Mouse (Mus musculus): ENCODE data around the gene Stk11ip.

Stk11ip gene

DNA sequence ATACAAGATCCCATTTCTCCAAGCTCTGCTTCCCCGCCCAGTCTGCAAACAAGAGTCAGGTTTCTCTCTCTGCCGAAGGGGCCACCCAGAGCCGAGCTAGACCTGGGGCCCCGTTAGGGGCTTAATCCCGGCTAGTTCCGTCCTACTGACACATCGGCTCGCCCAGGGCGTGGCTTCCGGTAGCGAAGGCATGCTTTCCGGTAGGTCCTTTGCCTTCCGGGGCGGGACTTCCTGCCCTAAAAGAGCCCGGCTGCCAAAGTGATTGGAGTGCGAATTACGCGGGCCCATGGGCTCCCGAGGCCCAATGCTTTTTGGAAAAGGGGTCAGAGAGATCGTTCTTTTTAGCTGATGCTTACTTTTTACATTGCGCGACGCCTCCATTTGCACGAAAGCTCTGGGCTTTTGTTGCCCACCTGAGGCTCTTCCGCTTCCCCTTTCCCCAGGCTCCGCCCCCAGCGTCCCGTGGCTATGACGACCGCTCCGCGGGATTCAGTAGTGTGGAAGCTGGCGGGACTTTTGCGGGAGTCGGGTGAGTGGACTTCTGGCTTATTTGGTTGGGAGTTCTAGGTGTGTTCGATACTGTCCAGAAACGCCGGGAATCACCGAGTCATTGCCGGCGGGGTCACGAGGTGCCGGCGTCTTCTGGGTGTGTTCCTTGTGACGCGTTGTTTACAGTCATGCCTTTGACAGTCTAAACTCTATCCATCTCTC, at the start of gene Stk11ip:
Stk11ip (plus strand) TSS at position 209 of the 711 bp plus-strand sequence.
- peak; percentile 92 for DNase-seq

- no peak for DNase-seq
Observed at GRCm38 (mm10) chr1:75476441-75476840, 44.9 kb upstream of the Stk11ip start.

- DNase-seq = peak; percentile 87
Observed at GRCm38 (mm10) chr1:75477264-75477965, 43.9 kb upstream of the Stk11ip start.

GRCm38 (mm10) chr1:75477966-75478290, 43.4 kb upstream of the Stk11ip start:
- DNase-seq = no peak

GRCm38 (mm10) chr1:75478497-75478896, 42.8 kb upstream of the Stk11ip start:
- DNase-seq = peak; percentile 56

DNA sequence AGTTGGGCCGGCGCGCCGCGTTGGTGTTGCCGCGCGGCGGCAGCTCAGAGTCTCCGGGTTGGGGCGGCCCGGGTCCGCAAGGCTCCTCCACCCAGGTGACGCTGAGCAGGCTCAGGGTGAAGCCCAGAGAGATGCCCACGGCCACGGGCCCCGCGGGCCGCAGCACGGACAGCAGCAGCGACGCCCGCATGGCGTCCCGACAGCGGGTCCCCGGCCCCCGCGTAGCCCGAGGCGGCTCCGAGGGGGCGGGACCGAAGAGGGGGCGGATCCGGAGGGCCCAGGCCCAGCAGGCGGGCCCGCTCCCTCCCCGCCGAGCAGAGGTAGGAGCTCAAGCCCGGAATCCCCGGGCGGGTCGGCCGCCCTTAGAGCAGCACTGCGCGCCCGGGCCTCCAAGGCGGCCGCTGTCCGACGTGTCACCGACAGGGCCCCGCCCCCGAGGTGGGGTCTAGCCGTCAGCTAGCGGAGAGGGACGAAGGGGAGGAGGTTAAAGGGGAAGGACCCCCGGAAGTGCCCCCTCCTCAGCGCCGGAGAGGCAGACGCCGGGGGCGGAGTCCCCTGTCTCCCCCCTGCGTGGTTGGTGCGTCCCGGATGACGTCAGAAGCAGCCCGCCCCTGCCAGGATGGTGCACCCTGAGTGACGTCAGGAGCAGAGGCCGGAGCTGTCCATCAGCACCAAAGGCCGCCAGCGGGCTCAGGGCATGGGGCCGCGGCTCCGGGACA, 42.3 kb upstream of the Stk11ip start, which contains the start of the genes Chpf and Tmem198:
Chpf (minus strand) TSS at position 392 of the 719 bp plus-strand sequence.
Tmem198 (plus strand) TSS at position 617 of the 719 bp plus-strand sequence.
- DNase-seq = peak; percentile 98

- DNase-seq = no peak
Observed at GRCm38 (mm10) chr1:75479635-75479989, 41.7 kb upstream of the Stk11ip start.

DNA sequence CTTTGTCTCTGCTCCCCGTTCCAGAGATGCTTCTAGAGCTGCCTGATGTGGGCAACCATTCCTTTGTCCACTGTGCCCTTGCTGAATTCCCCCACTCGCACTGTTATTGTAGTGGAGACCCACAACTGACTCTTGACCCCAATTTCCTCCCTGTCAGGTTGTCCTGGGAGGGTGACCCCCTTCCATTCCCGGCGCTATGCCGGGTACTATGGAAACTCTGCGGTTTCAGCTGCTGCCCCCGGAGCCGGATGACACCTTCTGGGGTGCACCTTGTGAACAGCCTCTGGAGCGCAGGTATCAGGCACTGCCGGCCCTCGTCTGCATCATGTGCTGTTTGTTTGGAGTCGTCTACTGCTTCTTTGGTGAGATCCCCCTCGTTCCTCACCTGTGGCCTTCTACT, 41.3 kb upstream of the Stk11ip start:
- no peak for DNase-seq

GRCm38 (mm10) chr1:75480735-75481134, 40.6 kb upstream of the Stk11ip start:
- DNase-seq = no peak

- DNase-seq = no peak
Observed at GRCm38 (mm10) chr1:75486561-75486960, 34.8 kb upstream of the Stk11ip start.

DNA sequence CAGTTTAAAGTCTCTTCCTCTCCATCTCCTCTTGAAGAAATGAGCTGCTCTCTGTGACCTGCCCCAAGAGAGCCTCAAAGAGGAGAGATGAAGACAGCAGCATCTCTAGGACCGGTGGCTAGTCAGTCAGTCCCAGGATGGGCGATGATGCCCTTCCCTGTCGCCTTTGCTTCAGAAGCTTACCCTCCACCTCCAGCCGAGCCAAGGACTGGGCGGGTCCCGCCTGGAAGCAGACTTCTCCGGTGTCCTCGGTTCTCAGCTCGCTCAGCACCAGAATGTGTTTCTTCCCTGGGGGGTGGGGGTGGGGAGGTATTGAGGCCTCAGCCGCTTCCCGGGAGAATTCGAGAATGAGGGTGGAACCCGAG, 34.3 kb upstream of the Stk11ip start:
- DNase-seq = no peak

DNA sequence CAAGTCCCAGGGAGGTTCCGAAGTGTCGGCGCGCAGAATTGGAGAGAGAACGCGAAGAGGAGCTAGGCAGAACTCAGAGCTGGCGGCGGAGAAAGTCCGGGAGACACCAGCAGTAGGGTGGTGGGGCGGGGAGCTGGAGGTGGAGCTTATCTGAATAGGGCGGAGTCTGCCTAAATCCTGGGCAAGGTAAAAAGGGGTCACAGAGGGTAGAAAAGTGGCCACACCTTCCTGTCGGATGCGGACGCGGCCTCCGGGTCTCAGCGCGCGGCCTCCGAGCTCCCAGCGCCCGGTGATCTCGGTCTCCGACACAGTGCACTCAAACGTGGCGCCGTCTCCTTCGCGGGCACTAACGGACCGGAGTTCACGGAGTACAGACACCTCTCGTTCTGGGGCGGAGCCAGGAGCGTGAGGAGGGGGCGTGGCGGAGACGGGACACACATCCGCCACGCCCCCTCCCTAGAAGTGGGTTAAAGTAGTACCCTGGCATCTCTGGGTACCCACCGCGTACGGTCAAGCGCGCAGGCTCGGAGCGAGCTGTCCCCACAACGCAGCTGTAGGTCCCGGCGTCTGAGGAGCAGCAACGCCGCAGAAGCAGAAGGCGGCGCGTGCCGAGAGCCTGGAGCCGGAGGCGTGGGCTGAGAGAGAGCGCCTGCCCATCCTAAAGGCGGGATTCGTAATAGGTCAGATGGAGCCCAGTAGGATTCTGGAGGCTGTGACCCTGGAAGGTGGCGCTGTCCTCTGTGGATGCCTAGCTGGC, 33.7 kb upstream of the Stk11ip start:
- peak; percentile 81 for DNase-seq

- DNase-seq = no peak
Observed at GRCm38 (mm10) chr1:75490785-75491551, 30.4 kb upstream of the Stk11ip start.

DNA sequence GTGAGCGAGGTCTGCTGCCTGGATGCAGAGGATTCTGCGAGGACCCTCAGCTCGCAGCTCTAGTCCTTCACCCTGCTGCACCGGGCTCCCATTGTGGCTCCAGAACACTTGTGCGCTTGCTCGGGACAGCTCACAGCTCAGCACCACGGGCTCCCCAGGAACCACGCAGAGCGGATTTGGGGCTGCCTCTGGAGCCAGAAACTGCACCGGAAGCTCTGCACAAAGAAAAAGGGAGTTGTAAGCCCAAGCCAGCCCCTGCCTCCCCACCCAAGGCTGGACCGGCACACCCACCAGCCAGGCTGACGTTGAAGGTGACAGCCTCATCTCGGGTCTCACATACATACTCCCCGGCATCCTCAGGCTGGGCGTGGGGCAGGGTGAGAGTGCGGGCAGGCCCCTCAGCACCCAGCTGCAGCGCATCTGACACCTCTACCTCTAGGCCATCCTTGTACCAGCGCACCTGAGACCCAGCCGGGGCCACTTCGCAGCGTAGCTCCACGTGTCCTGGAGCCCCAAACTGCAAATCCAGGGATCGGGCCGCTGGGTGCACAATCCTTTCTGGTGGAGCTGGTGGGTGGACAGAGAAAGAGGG, 28.7 kb upstream of the Stk11ip start:
- no peak for DNase-seq

DNA sequence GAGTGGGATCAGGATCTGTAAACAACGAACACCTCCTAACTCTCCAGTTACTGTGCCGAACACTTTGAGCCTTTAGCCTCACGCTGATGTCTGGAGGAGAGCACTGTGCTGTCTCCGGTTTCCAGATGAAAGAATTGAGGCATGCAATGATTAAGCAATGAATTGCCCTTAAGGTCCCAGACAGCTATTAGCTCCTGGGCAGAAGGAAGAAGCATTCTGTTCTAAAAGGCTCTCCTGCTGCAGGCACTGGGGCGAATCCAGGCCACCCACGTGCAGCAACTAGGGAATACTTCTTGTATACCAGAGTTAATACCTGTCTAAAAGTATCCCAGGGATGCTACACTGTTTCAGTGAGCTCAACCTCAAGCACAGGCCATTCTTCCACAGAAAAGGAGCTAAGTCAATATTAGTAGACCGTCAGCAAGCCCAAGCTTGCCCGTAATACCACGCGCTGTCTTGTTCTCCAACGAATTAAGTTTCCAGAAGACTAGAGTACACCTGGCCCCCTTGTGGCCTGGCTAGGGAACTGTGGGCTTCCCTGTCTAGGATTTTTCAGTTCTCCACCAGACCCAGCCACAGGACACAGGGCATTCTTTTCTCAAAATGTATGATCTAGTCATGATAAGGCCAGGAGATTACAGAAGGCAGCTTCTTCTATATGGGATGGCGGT, 26.3 kb upstream of the Stk11ip start:
- DNase-seq = peak; percentile 43

DNA sequence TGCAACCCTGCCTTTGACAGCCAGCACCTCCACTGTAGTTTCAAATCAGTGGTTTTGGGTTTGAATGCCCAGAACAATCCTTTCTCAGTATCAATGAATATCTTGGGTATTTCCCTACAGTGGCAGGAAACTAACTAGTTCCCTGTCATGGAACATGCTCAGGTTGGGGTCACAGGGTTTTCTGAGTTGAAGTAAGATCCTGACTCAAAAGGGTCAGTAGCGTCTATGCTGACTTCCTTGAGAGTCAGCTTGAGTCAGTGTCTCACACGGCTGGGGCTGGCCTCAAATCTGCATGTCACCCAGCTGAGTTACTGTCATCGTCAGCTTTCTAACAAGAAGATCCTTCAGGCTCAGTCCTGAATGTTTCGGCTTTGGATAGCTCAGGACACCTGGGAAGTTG, 22.4 kb upstream of the Stk11ip start:
- DNase-seq = no peak

- DNase-seq = no peak
Observed at GRCm38 (mm10) chr1:75499441-75499840, 21.9 kb upstream of the Stk11ip start.

DNA sequence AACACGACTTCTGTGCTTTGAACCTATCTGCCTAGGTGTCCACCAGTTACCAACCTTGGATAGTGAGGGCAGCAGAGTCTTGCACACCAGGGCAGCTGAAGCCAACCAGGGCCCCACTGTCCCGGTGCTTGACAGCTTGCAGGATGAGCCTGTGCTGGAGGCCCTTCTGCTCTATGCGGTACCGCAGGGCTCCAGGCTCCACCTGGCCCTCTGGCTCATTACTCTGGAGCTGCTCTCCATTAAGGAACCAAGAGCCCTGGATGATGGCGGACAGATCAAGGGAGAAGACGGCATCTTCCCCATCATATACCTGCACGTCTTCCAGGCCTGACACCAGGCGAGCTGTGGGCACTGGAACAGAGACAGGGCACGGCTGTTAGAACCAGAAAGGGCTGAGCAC, 19.4 kb upstream of the Stk11ip start:
- DNase-seq = no peak

GRCm38 (mm10) chr1:75502945-75503650, 18.2 kb upstream of the Stk11ip start:
- DNase-seq = no peak

DNA sequence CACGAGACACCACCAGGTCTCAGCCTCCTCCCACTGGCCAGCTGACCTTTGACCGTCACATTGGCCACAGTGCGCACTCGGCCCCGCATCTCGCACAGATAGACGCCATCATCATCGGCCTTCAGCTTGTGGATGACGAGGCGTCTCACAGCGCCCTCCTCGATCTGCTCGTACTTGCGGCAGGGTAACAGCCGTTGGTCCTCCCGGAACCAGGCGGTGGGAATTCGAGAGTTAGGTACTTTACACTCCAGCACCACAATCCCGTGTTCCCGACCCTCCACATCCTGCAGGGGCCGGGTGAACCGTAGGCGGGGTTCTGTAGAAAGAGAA, 17.7 kb upstream of the Stk11ip start:
- DNase-seq = no peak
